Mouse (Mus musculus) midbrain, embryonic 11.5 days (tissue): ENCODE data around the gene Nob1. TPM values are rescaled to one million over a fixed set of nuclear protein-coding genes. Genes with fewer than 3 reads are reported as not detected.

ENCODE experiments used
- ATAC-seq: fragments of 200-750 bp; cut with Nextera tagmentation; 2 replicates; pipeline ENCODE4 v1.8.0; 2017; ENCODE audit warnings: moderate TSS enrichment, moderate library complexity; ENCODE audit not compliant: low FRiP score
- DNase-seq: peaks from one replicate; pipeline ENCODE4 v3.0.0; 2015; ENCODE audit warnings: low spot score; ENCODE audit errors: missing footprints
- H3K27ac ChIP-seq: fragments of 300-500 bp; sonication (generic); 2 replicates; pipeline ENCODE4 v1.5.1; 2014; ENCODE audit warnings: low read depth, low read length
- H3K27me3 ChIP-seq: fragments of 300-500 bp; sonication (generic); 2 replicates; pipeline ENCODE4 v1.6.1; 2014; ENCODE audit warnings: mild to moderate bottlenecking, low read length, moderate library complexity, mixed read lengths; ENCODE audit not compliant: control insufficient read depth, insufficient read depth
- H3K36me3 ChIP-seq: fragments of 300-500 bp; sonication (generic); 2 replicates; pipeline ENCODE4 v1.6.1; 2014; ENCODE audit warnings: mild to moderate bottlenecking, low read length, moderate library complexity, mixed read lengths; ENCODE audit not compliant: control insufficient read depth, insufficient read depth
- H3K4me1 ChIP-seq: fragments of 300-500 bp; sonication (generic); 2 replicates; pipeline ENCODE4 v1.6.1; 2014; ENCODE audit warnings: low read length; ENCODE audit not compliant: control insufficient read depth, insufficient read depth
- H3K4me2 ChIP-seq: fragments of 300-500 bp; sonication (generic); 2 replicates; pipeline ENCODE4 v1.6.1; 2014; ENCODE audit warnings: mild to moderate bottlenecking, moderate library complexity
- H3K4me3 ChIP-seq: fragments of 300-500 bp; sonication (generic); 2 replicates; pipeline ENCODE4 v1.5.1; 2014; ENCODE audit warnings: low read depth, low read length
- H3K9ac ChIP-seq: fragments of 300-500 bp; sonication (generic); 2 replicates; pipeline ENCODE4 v1.6.1; 2014; ENCODE audit warnings: low read length
- H3K9me3 ChIP-seq: fragments of 300-500 bp; sonication (generic); 2 replicates; pipeline ENCODE4 v1.6.1; 2016; ENCODE audit warnings: low read length; ENCODE audit not compliant: control insufficient read depth
- WGBS: fragments of 180-500 bp; shearing (Covaris S2); extraction: QIAGEN DNeasy Blood & Tissue Kit; methylation state at CpG from one replicate; pipeline ENCODE4 v1.1.7; 2014; 5-methylcytosine and 5-hydroxymethylcytosine counted together
- polyA plus RNA-seq: library from polyadenylated mRNA; unstranded; fragments of >200 nt; fragmentation: Nextera tagmentation; extraction: Ambion mirVana; gene quantifications from 2 replicates; pipeline ENCODE4 v1.2.1, GENCODE M21; 2014

The Nob1 gene
- polyA plus RNA-seq, 1 experiment from 2014 or later = 69.5 TPM

GRCm38 (mm10) chr8:107424176-107424575 is 675 bp downstream of the Nob1 start:
- ATAC-seq (no peak), DNase-seq (no peak)
- Histone ChIP-seq H3K9me3 (no peaks in the 10 kb centered on the region), H3K27ac (no peak overlapping the region), H3K36me3 (peaks cover 12% of the 10 kb centered on the region), H3K9ac (peak overlapping the region; percentile 92), H3K27me3 (no peaks in the 10 kb centered on the region), H3K4me1 (peaks cover 7% of the 10 kb centered on the region; the same call in 1 of the 2 replicates), H3K4me2 (peak overlapping the region; percentile 78), H3K4me3 (peak overlapping the region; percentile 87)
- WGBS = 32% methylated on average over 9 of the region's 9 CpGs

- no peaks in the 10 kb centered on the region for H3K4me1 ChIP-seq
- ATAC-seq = no peak
- 87% methylated on average over 12 of the region's 12 CpGs for WGBS
- no peak for DNase-seq
- H3K27ac ChIP-seq = no peak overlapping the region
- peaks cover 42% of the 10 kb centered on the region for H3K36me3 ChIP-seq
- H3K9ac ChIP-seq = no peak overlapping the region
- no peak overlapping the region for H3K4me3 ChIP-seq
- no peaks in the 10 kb centered on the region for H3K9me3 ChIP-seq
- no peak overlapping the region for H3K4me2 ChIP-seq
- no peaks in the 10 kb centered on the region for H3K27me3 ChIP-seq
These were observed 7.8 kb downstream of the Nob1 start for GRCm38 (mm10) chr8:107417001-107417400.

DNA sequence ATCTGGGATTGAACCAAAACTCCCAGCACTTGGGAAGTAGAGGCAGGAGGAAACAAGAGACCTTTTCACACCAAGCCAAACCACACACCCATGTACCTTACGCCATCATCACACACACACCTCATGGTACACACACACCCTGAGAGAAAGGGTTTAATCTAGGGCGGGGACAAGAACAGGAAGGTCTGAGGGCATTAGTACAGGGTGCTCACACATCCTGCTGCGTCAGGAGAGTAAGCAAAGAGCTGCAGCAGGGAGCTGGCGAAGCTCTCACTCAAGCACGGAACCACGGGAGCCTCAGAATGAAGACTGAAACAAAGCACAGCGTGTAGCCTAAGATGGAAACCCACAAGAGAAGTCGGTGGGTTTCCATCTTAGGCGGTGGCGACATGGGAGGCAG is 11.0 kb downstream of the Nob1 start:
- 90% methylated on average over 10 of the region's 10 CpGs for WGBS
- no peak overlapping the region for H3K4me3 ChIP-seq
- no peak for ATAC-seq
- no peak overlapping the region for H3K4me2 ChIP-seq
- peak; percentile 68 for DNase-seq
- H3K9ac ChIP-seq = no peak overlapping the region
- peaks cover 41% of the 10 kb centered on the region for H3K36me3 ChIP-seq
- no peaks in the 10 kb centered on the region for H3K4me1 ChIP-seq
- no peak overlapping the region for H3K27ac ChIP-seq
- no peaks in the 10 kb centered on the region for H3K9me3 ChIP-seq
- H3K27me3 ChIP-seq = no peaks in the 10 kb centered on the region

GRCm38 (mm10) chr8:107412552-107412951 is 12.3 kb downstream of the Nob1 start:
- Histone ChIP-seq H3K4me3 (no peak overlapping the region), H3K9me3 (no peaks in the 10 kb centered on the region), H3K9ac (no peak overlapping the region), H3K36me3 (peaks cover 36% of the 10 kb centered on the region), H3K4me2 (no peak overlapping the region), H3K27me3 (no peaks in the 10 kb centered on the region), H3K4me1 (no peaks in the 10 kb centered on the region), H3K27ac (no peak overlapping the region)
- DNase-seq (no peak), ATAC-seq (no peak)
- 87% methylated on average over 8 of the region's 8 CpGs for WGBS

DNA sequence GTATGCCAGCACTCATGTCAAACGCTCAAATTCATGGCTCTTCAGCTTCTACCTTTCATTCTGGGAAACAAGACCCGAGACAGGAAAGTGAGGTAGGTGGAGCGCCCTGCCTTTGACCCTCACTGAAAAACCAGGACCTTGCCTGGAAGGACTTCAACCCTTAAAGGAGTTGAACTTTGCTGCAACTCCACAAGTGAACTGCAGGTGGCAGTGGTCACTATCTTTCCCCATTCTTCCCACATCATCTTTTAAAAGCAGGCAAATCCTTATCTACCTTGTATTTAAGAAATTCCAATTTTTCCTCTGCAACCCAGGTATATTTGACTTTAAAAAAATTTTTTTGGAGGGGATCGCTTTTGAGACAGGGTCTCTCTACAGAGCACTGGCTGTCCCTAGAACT is 13.5 kb downstream of the Nob1 start:
- peak; percentile 91 for DNase-seq
- Histone ChIP-seq H3K27ac (no peak overlapping the region), H3K4me1 (no peaks in the 10 kb centered on the region), H3K4me2 (no peak overlapping the region), H3K9ac (no peak overlapping the region), H3K36me3 (peaks cover 31% of the 10 kb centered on the region), H3K4me3 (no peak overlapping the region), H3K9me3 (no peaks in the 10 kb centered on the region), H3K27me3 (no peaks in the 10 kb centered on the region)
- 67% methylated on average over 4 of the region's 4 CpGs for WGBS
- ATAC-seq = no peak

- Histone ChIP-seq H3K9ac (no peak overlapping the region), H3K36me3 (peaks cover 11% of the 10 kb centered on the region), H3K4me2 (no peak overlapping the region), H3K27me3 (no peaks in the 10 kb centered on the region), H3K4me1 (peaks cover 5% of the 10 kb centered on the region; the same call in 1 of the 2 replicates), H3K9me3 (no peaks in the 10 kb centered on the region), H3K27ac (no peak overlapping the region), H3K4me3 (no peak overlapping the region)
- DNase-seq (peak; percentile 61), ATAC-seq (no peak)
- WGBS = 71% methylated on average over 3 of the region's 3 CpGs
These were observed 18.9 kb downstream of the Nob1 start for GRCm38 (mm10) chr8:107405935-107406334.

GRCm38 (mm10) chr8:107404057-107404456 is 20.8 kb downstream of the Nob1 start:
- no peaks in the 10 kb centered on the region for H3K27me3 ChIP-seq
- 89% methylated on average over 4 of the region's 4 CpGs for WGBS
- H3K4me1 ChIP-seq = peaks cover 5% of the 10 kb centered on the region; the same call in 1 of the 2 replicates
- H3K9me3 ChIP-seq = no peaks in the 10 kb centered on the region
- ATAC-seq (no peak), DNase-seq (peak; percentile 23)
- H3K4me2 ChIP-seq = no peak overlapping the region
- H3K27ac ChIP-seq = no peak overlapping the region
- no peaks in the 10 kb centered on the region for H3K36me3 ChIP-seq
- no peak overlapping the region for H3K9ac ChIP-seq
- H3K4me3 ChIP-seq = no peak overlapping the region

- Histone ChIP-seq H3K9me3 (no peaks in the 10 kb centered on the region), H3K27me3 (no peaks in the 10 kb centered on the region), H3K27ac (no peak within 1 kb of the TSS; the same call in 1 of the 2 replicates), H3K4me1 (peaks cover 5% of the 10 kb centered on the region; the same call in 1 of the 2 replicates), H3K4me3 (peak within 1 kb of the TSS; percentile 9; the same call in 1 of the 2 replicates), H3K4me2 (peak within 1 kb of the TSS; percentile 42), H3K9ac (peak within 1 kb of the TSS; percentile 36; the same call in 1 of the 2 replicates), H3K36me3 (no peaks in the 10 kb centered on the region)
- WGBS = 14% methylated on average over 22 of the region's 22 CpGs
- ATAC-seq = peak; percentile 99
- DNase-seq = peak; percentile 96
These were observed 21.6 kb downstream of the Nob1 start, which contains the start of gene Nqo1 for GRCm38 (mm10) chr8:107403038-107403781. Nqo1 (minus strand) TSS chr8:107403206.

DNA sequence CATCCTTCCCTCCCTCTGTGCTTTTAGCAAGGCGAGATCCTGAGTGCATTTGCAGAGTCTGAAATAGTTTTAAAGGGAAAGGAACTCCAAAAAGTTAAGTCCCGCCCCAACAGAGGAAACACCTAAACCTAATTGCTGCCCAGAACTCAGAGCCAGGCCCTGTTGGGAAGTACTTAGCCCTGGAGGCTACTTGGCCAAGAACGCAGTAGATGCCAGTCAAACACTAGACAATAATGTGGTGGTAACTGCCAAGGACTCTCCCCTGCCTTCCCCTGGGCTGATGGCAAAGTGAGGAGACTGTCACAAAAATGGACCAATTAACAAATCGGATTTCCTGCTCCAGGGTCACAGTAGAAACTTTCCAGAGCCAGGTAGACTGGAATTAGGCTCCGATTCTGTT is 23.0 kb downstream of the Nob1 start:
- no peak overlapping the region for H3K4me3 ChIP-seq
- no peaks in the 10 kb centered on the region for H3K9me3 ChIP-seq
- H3K4me2 ChIP-seq = no peak overlapping the region
- no peak for ATAC-seq
- peaks cover 5% of the 10 kb centered on the region; the same call in 1 of the 2 replicates for H3K4me1 ChIP-seq
- DNase-seq = peak; percentile 65
- 86% methylated on average over 5 of the region's 5 CpGs for WGBS
- H3K36me3 ChIP-seq = no peaks in the 10 kb centered on the region
- no peaks in the 10 kb centered on the region for H3K27me3 ChIP-seq
- no peak overlapping the region for H3K27ac ChIP-seq
- no peak overlapping the region for H3K9ac ChIP-seq
